Mouse (Mus musculus) liver, embryonic 14.5 days (tissue): ENCODE data around the gene Trim71.

Experiments used
- CTCF ChIP-seq: IDR thresholded peaks from 2 replicates; pipeline ENCODE4 v1.5.1; 2016; ENCODE audit warnings: antibody characterized with exemption, low read depth, control low read depth
- EP300 ChIP-seq: IDR thresholded peaks from 2 replicates; pipeline ENCODE4 v1.6.1; 2016; ENCODE audit warnings: antibody characterized with exemption, low read depth

GRCm38 (mm10) chr9:114507421-114507820 is 56.7 kb downstream of the Trim71 start:
- TF ChIP-seq CTCF: no peak
- TF ChIP-seq EP300: no peak
